Mouse (Mus musculus) hindbrain, embryonic 15.5 days (tissue): ENCODE results near the gene Txn2. TPM values are rescaled to one million over a fixed set of nuclear protein-coding genes. Genes with fewer than 3 reads are reported as not detected.

ENCODE experiments used
- ATAC-seq: fragments of 200-750 bp; cut with Nextera tagmentation; 2 replicates; pipeline ENCODE4 v1.8.0; 2017; ENCODE audit warnings: low read depth, moderate number of reproducible peaks, moderate TSS enrichment; ENCODE audit not compliant: low FRiP score
- H3K27ac ChIP-seq: fragments of 300-500 bp; sonication (generic); replicated peaks from 2 replicates; pipeline ENCODE4 v1.5.1; 2015; ENCODE audit warnings: mild to moderate bottlenecking, inconsistent platforms
- H3K27me3 ChIP-seq: fragments of 300-500 bp; sonication (generic); 2 replicates; pipeline ENCODE4 v1.6.1; 2015; ENCODE audit warnings: control low read depth, inconsistent platforms
- H3K36me3 ChIP-seq: fragments of 300-500 bp; sonication (generic); 2 replicates; pipeline ENCODE4 v1.6.1; 2015; ENCODE audit warnings: control low read depth, inconsistent platforms
- H3K4me1 ChIP-seq: fragments of 300-500 bp; sonication (generic); replicated peaks from 2 replicates; pipeline ENCODE4 v1.6.1; 2015; ENCODE audit warnings: control low read depth, inconsistent platforms
- H3K4me2 ChIP-seq: fragments of 300-500 bp; sonication (generic); 2 replicates; pipeline ENCODE4 v1.6.1; 2015; ENCODE audit warnings: moderate library complexity, mild to moderate bottlenecking, inconsistent platforms
- H3K4me3 ChIP-seq: fragments of 300-500 bp; sonication (generic); 2 replicates; pipeline ENCODE4 v1.5.1; 2015; ENCODE audit warnings: mild to moderate bottlenecking, inconsistent platforms
- H3K9ac ChIP-seq: fragments of 300-500 bp; sonication (generic); 2 replicates; pipeline ENCODE4 v1.6.1; 2015; ENCODE audit warnings: inconsistent platforms
- H3K9me3 ChIP-seq: fragments of 300-500 bp; sonication (generic); 2 replicates; pipeline ENCODE4 v1.6.1; 2016; ENCODE audit warnings: control low read depth, inconsistent platforms
- WGBS: fragments of 180-500 bp; shearing (Covaris S2); methylation state at CpG from one replicate; pipeline ENCODE4 v1.1.7; 2015; 5-methylcytosine and 5-hydroxymethylcytosine counted together
- polyA plus RNA-seq: library from polyadenylated mRNA; unstranded; fragments of >200 nt; fragmentation: Nextera tagmentation; extraction: Ambion mirVana; gene quantifications from 2 replicates; pipeline ENCODE4 v1.2.1, GENCODE M21; 2015

Gene Txn2
- polyA plus RNA-seq = 211 and 212 TPM in 2 replicates

DNA sequence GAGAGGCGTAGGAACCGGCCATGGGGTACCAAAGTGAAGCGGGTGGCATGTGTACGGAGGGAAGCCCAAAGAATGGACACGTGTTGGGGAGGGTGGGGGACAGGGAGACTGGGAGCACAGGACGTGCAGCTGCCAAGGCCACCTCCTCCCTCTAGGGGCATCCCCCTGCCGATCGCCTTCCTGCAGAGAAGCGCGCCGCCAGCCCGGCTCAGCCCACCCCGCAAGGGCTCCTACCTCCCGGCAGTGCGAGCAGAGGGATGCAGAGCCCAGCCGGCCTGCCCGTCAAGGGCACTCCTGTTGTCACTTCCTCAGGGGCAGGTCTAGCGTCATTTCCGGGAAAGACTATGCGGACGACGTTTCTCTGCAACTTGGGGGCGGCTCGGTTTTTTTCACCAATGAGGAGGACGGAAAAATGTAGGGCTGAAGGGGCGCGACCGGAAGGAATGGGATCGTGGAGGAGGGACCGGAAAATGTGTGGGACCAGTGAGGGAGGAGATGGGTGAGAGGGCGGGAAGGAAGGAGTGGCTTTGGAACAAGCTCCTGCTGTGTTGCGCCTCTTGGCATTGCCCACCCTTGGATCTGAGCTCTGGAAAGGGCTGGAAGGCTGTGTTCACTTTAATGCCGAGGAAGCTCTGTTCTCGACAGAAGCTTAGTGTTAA, at the start of gene Txn2:
Gene Txn2 (minus strand): TSS at position 334 of the 659 bp plus-strand sequence.
- Histone ChIP-seq H3K36me3 (peaks cover 21% of the 10 kb centered on the region), H3K27me3 (no peaks in the 10 kb centered on the region), H3K4me1 (peaks cover 31% of the 10 kb centered on the region), H3K9ac (peak within 1 kb of the TSS; percentile 86), H3K9me3 (no peaks in the 10 kb centered on the region), H3K4me2 (peak within 1 kb of the TSS; percentile 86), H3K27ac (peak within 1 kb of the TSS; percentile 99), H3K4me3 (peak within 1 kb of the TSS; percentile 95)
- peak; percentile 97 for ATAC-seq
- 0% methylated on average over 34 of the region's 34 CpGs for WGBS

DNA sequence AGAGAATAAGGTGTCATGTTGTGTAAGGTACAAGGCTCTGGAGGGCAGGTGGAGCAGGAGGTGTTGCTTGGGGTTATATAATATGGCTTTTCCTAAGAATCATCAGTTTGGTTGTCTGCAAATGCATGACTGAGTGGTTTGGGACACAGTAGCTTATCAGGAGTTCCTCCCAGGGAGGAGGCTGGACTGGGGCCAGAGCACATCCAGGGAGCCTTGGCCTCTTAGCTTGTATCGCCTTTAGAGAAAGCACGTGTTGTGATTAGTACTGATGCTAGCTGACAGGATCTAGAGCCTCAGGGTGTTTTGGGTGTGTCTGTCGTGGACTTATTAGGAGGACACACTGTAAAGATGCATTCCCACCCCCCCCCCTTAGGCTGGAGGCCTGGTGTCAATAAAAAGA, 48.9 kb upstream of the Txn2 start:
- Histone ChIP-seq H3K4me1 (peaks cover 4% of the 10 kb centered on the region; the same call in 1 of the 2 replicates), H3K9ac (no peak overlapping the region), H3K9me3 (no peaks in the 10 kb centered on the region), H3K4me3 (no peak overlapping the region), H3K36me3 (no peaks in the 10 kb centered on the region), H3K27me3 (0 out of 2 replicates have a peak, but pooled peaks cover 3% of the 10 kb centered on the region), H3K27ac (no peak overlapping the region), H3K4me2 (no peak overlapping the region)
- no peak for ATAC-seq
- WGBS = 57% methylated on average over 3 of the region's 3 CpGs

DNA sequence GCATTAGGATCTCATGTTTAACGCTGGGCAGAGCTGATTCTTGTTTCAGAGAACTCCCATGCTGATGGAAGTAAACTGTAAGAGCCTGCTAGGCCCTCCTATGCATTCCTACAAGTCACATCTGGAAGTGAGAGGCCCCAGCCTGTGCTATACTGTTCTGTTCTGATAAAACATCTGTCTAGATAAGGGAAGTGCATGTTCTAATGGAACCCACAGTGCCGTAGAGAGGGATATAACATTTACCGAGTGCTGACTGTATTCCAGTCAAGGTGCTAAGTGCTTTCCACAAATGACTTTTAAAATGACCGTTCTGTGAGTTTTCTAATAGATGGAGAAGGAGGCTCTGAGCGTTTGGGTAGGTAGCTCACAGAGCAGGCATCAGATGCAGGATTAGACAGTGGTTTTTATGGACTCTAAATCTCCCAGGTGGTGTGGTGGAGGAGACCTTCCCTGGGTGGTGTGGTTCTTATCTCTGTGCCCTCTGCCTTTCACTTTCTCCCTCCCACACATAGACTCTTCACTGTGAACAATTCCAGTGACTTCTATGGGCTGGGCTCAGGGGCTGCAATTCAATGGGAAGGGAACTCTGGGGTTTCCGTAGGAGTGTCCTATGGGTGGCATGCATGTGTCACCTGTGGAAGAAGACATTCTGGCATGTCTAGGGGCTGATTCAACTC, 45.5 kb upstream of the Txn2 start:
- Histone ChIP-seq H3K4me2 (no peak overlapping the region), H3K9me3 (no peaks in the 10 kb centered on the region), H3K9ac (no peak overlapping the region), H3K27me3 (no peaks in the 10 kb centered on the region), H3K4me1 (peaks cover 16% of the 10 kb centered on the region), H3K27ac (no peak overlapping the region), H3K4me3 (no peak overlapping the region), H3K36me3 (no peaks in the 10 kb centered on the region)
- WGBS = 80% methylated on average over 6 of the region's 6 CpGs
- no peak for ATAC-seq

DNA sequence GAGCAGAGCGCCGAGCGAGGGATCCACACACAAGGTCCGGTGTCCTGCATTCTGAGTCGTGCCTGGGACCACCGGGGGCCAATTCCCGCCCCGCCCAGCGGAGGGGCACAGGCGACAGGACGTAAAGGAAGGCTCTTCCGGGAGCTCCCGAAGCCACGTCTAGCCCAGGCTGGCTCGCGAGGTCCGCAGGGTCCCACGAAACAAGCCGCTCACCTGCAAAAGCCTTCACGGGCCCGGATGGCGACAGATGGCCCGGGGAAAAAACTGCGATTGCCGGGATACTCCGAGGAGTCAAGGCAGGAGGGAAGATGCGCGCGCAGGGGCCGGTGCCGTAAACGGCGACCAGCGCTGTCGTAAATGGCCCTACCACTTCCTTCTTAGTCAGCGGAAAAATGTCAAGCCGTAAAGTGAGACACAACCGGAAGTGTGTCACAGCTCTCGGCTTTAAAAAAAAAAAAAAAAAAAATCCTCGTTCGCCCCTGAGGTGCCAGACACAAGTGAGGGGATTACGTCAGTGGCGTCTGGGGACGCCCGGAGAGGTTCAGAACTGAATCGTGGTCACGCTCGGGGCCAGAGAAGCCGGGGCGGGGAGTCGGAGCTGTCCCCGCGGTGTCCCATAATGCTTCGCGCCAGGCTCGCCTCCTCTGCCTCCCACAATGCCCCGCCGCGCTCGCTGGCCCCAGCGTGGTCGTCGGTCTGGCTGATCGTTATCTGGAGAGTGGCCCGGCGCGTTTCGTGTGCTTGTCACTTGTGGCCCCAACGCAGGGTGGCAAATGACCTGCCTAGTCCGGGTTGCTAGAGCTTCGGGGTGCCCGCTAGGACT, 41.9 kb upstream of the Txn2 start, which contains the start of gene Eif3d:
Gene Eif3d (minus strand): TSS at position 344 of the 823 bp plus-strand sequence.
- Histone ChIP-seq H3K4me3 (peak within 1 kb of the TSS; percentile 90), H3K9ac (peak within 1 kb of the TSS; percentile 97), H3K4me2 (peak within 1 kb of the TSS; percentile 90), H3K4me1 (peaks cover 26% of the 10 kb centered on the region), H3K9me3 (no peaks in the 10 kb centered on the region), H3K27ac (peak within 1 kb of the TSS; percentile 99), H3K27me3 (no peaks in the 10 kb centered on the region), H3K36me3 (peaks cover 25% of the 10 kb centered on the region)
- under 1% methylated on average over 72 of the region's 72 CpGs for WGBS
- ATAC-seq = peak; percentile 92

DNA sequence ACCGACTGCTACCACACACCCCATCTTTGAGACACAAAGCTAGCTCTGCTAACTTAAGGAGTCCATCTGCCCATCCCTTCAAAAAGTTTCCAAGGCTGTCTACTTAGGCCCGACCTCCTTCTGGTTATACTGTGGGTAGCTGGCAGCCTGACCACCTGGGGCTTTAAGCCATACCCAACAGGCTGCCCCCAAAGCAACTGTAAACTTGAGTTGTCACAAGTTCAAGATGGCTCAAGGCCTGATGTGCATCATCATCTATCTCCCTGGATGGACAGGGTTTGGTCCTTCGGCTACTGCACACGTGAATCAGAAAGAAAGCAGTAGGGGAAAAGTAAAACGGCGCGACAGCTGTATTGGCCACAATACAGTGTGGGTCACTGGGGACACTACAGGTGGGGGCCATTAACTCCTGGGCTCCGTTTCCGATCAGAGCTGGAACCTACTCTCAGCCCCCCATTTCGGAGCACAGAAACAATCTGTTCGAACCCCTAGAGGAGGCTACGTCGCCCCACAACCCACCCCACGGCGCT, 41.2 kb upstream of the Txn2 start:
- no peaks in the 10 kb centered on the region for H3K27me3 ChIP-seq
- 3% methylated on average over 15 of the region's 15 CpGs for WGBS
- peak overlapping the region; percentile 90 for H3K4me3 ChIP-seq
- H3K9me3 ChIP-seq = no peaks in the 10 kb centered on the region
- H3K9ac ChIP-seq = peak overlapping the region; percentile 94
- peak overlapping the region; percentile 90 for H3K4me2 ChIP-seq
- peak overlapping the region; percentile 99 for H3K27ac ChIP-seq
- 0 out of 2 replicates have a peak, but pooled peaks have one; percentile 7 for ATAC-seq
- peaks cover 26% of the 10 kb centered on the region for H3K4me1 ChIP-seq
- peaks cover 32% of the 10 kb centered on the region for H3K36me3 ChIP-seq

DNA sequence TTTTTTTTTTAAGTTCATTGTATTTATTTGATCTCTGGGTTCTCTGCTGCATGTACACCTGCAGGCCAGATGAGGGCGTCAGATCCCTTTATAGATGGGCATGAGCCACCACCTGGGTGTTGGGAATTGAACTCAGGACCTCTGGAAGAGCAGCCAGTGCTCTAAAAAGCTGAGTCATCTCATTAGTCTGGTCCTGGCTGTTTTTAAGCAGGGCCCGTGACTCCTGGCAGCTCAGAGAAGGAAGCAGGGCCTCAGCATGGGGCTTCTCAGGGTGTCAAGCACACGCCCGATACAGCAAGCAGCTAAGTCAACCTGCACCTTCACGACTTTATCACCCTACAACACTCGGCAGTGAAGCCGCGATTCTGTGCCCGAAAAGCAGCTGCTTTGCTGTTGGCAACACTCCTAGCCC, 36.3 kb upstream of the Txn2 start:
- peaks cover 81% of the 10 kb centered on the region for H3K36me3 ChIP-seq
- no peak overlapping the region for H3K4me3 ChIP-seq
- H3K27ac ChIP-seq = no peak overlapping the region
- no peak overlapping the region for H3K4me2 ChIP-seq
- no peak overlapping the region for H3K9ac ChIP-seq
- H3K4me1 ChIP-seq = peaks cover 18% of the 10 kb centered on the region
- no peaks in the 10 kb centered on the region for H3K27me3 ChIP-seq
- WGBS = 85% methylated on average over 9 of the region's 9 CpGs
- ATAC-seq = no peak
- no peaks in the 10 kb centered on the region for H3K9me3 ChIP-seq

DNA sequence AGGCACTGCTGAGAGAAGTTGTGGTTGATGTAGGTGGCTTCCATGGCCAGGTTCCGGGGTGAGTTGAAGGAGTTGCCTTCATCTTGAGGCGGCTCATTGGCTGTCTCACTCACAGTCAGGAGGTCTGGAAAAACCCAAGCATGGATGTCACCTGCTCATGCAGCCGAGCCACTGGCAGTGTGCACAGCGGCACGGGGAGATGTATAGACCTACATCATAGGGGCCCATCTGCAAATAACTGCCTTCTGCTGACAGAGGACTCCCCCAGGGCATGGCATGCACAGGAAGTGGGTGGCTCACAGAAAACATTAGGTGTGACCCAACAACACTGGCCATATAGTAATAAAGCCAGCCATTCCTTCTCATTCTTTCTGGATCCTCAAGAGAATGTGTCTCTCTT, 33.6 kb upstream of the Txn2 start:
- ATAC-seq = no peak
- H3K4me3 ChIP-seq = no peak overlapping the region
- no peaks in the 10 kb centered on the region for H3K9me3 ChIP-seq
- H3K27me3 ChIP-seq = no peaks in the 10 kb centered on the region
- 96% methylated on average over 5 of the region's 5 CpGs for WGBS
- H3K27ac ChIP-seq = no peak overlapping the region
- no peaks in the 10 kb centered on the region; the same call in 1 of the 2 replicates for H3K4me1 ChIP-seq
- no peak overlapping the region for H3K9ac ChIP-seq
- H3K36me3 ChIP-seq = peaks cover 87% of the 10 kb centered on the region
- H3K4me2 ChIP-seq = no peak overlapping the region

DNA sequence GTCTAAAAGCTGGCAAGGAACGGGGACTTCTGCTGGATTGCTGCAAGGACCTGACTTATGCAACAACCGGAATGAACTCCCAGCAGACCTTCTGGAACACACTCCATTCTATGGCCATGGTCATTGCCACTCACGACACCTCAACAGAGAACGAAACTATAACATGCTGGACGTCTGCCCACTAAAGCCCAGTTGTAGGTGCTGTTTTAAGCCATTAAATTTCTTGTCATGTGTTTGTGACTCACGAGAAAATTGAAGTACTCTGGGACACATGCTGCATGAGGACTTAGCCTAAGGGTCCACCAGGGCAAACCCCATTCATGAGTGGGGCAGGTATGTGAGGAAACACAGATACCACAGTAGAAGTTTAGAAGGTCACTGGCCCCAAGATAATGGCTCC, 31.9 kb upstream of the Txn2 start:
- Histone ChIP-seq H3K9ac (no peak overlapping the region), H3K36me3 (peaks cover 69% of the 10 kb centered on the region), H3K27ac (no peak overlapping the region), H3K9me3 (no peaks in the 10 kb centered on the region), H3K4me1 (peaks cover 15% of the 10 kb centered on the region), H3K27me3 (no peaks in the 10 kb centered on the region), H3K4me3 (no peak overlapping the region), H3K4me2 (no peak overlapping the region)
- ATAC-seq = no peak
- WGBS = 90% methylated on average over 6 of the region's 6 CpGs

DNA sequence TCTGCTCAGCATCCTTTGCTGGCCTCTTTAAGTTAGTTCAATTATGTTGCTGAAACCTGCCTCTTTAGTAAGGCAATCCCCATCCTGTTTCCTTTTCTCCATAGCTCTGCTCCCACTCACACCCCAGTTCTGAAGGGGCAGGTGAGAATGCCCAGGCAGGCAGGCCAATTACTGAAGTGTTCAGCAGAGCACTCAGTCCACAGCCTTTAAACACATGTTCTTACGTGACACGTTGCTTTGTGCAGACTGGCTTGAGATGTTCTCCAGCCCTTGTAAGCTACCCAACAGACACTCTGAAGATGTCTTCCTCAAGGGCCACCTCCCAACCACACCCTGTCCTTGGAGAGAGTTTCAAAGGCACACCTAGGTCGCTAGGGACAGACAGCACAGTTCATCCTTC, 29.3 kb upstream of the Txn2 start:
- no peak overlapping the region for H3K4me2 ChIP-seq
- peaks cover 43% of the 10 kb centered on the region for H3K36me3 ChIP-seq
- H3K9me3 ChIP-seq = no peaks in the 10 kb centered on the region
- WGBS = 70% methylated on average over 3 of the region's 3 CpGs
- H3K27ac ChIP-seq = no peak overlapping the region
- H3K27me3 ChIP-seq = no peaks in the 10 kb centered on the region
- ATAC-seq = no peak
- no peak overlapping the region for H3K4me3 ChIP-seq
- H3K9ac ChIP-seq = no peak overlapping the region
- H3K4me1 ChIP-seq = peaks cover 35% of the 10 kb centered on the region

DNA sequence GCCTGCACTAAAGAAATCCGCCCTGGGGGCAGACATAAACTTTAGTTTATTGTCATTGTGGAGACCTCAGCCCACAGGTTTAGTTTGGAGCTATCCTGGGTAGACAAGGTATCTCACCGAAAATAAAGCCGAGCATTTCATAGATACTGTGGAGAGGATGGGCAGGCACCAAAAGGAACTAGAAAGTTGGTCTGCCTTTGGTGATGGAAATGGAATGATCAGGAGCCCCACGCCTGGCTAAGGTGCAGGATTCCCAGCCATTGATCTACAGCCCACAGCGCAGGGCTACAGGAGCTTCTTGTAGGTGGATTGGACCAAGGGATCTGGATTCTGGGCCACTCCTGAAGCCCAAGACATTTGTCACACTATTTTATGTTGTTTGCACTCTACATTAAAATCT, 28.8 kb upstream of the Txn2 start:
- Histone ChIP-seq H3K4me2 (no peak overlapping the region), H3K4me3 (no peak overlapping the region), H3K36me3 (peaks cover 41% of the 10 kb centered on the region), H3K4me1 (peaks cover 35% of the 10 kb centered on the region), H3K9ac (no peak overlapping the region), H3K27ac (no peak overlapping the region), H3K27me3 (no peaks in the 10 kb centered on the region), H3K9me3 (no peaks in the 10 kb centered on the region)
- 49% methylated on average over 5 of the region's 5 CpGs for WGBS
- ATAC-seq = no peak

DNA sequence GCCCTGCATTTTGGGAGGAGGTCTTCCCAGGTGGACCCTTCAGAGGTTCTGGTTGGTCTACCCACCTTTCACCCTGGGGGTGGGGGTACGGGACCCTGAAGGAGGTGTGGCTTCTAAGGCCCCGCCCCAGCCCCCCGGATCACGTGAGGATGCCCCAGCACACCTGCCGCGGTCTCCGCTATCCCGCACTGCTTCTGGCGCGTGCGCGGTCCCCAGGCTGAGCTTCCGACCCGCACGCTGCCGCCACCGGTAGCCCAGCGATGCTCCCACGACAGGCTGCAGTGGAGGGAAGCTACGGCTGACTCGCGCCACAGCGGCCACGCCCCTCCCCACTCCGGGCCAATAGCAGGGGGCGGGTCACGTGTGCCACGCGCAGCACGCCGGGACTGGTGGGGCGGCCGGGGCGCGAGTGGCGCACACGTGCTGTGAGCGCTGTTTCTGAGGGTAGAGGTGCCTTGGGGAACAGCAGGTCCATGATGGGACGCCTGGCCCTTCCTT, 27.6 kb upstream of the Txn2 start, which contains the start of gene Foxred2:
Gene Foxred2 (minus strand): TSS at position 319 of the 498 bp plus-strand sequence.
- under 1% methylated on average over 39 of the region's 39 CpGs for WGBS
- peaks cover 37% of the 10 kb centered on the region for H3K36me3 ChIP-seq
- H3K4me3 ChIP-seq = peak within 1 kb of the TSS; percentile 60
- H3K9ac ChIP-seq = peak within 1 kb of the TSS; percentile 63
- H3K27ac ChIP-seq = peak within 1 kb of the TSS; percentile 79
- H3K4me1 ChIP-seq = peaks cover 35% of the 10 kb centered on the region
- no peaks in the 10 kb centered on the region for H3K9me3 ChIP-seq
- ATAC-seq = peak; percentile 91
- H3K27me3 ChIP-seq = no peaks in the 10 kb centered on the region
- peak within 1 kb of the TSS; percentile 96 for H3K4me2 ChIP-seq
